Comparison of ENCODE assay signal across 24 mouse cellular contexts in genomic region chr11:121039302-121039701, GRCm38 (mm10). TPM values are rescaled to one million over a fixed set of nuclear protein-coding genes. Genes with fewer than 3 reads are reported as not detected.
DNase-seq lines count a peak whose midpoint lies in the region; ATAC-seq and TF ChIP-seq lines count a peak whose summit lies in the region.
"Had no signal": no experiment of that assay in that cellular context is flagged by ENCODE, and none has a peak within 500 bp of the region (broad histone marks: within the 10 kb centered on the region; RNA-seq: fewer than 3 reads in every experiment).

TSS of gene Cd7 (minus strand) at chr11:121039418.

- H3K27ac ChIP-seq in spleen, adult 2 months (ENCODE audit: insufficient read depth, low read length) = peak within 1 kb of the TSS; percentile 81
- H3K27ac ChIP-seq in hindbrain, embryonic 13.5 days = no peak within 1 kb of the TSS
- H3K27ac ChIP-seq: embryonic facial prominence, embryonic 13.5 days; forebrain, embryonic 10.5 days; heart, adult 2 months; layer of hippocampus, adult 2 months; liver, embryonic 12.5 days; midbrain, embryonic 12.5 days had no signal

- no peaks in the 10 kb centered on the region for H3K9me3 ChIP-seq in hindbrain, embryonic 13.5 days
- H3K9me3 ChIP-seq: embryonic facial prominence, embryonic 13.5 days; forebrain, embryonic 10.5 days; liver, embryonic 12.5 days; midbrain, embryonic 12.5 days had no signal

- no peak within 1 kb of the TSS for H3K4me2 ChIP-seq in hindbrain, embryonic 13.5 days
- H3K4me2 ChIP-seq: embryonic facial prominence, embryonic 13.5 days; liver, embryonic 12.5 days; midbrain, embryonic 12.5 days had no signal

- intact Hi-C loops in gastrocnemius, postnatal 14 days (cut with DNase I; ENCODE audit: low total_unique reads) = no loop called here

- H3K9ac ChIP-seq in hindbrain, embryonic 13.5 days = no peak within 1 kb of the TSS
- H3K9ac ChIP-seq: embryonic facial prominence, embryonic 13.5 days; liver, embryonic 12.5 days; midbrain, embryonic 12.5 days had no signal

- peak within 1 kb of the TSS; percentile 38; the same call in 1 of the 2 replicates for H3K4me3 ChIP-seq in spleen, adult 2 months (ENCODE audit: extremely low read depth, insufficient read depth, insufficient read length)
- H3K4me3 ChIP-seq in hindbrain, embryonic 13.5 days = no peak within 1 kb of the TSS
- H3K4me3 ChIP-seq: embryonic facial prominence, embryonic 13.5 days; forebrain, embryonic 10.5 days; heart, adult 2 months; layer of hippocampus, adult 2 months; liver, embryonic 12.5 days; midbrain, embryonic 12.5 days had no signal

- H3K36me3 ChIP-seq in spleen, adult 2 months (ENCODE audit: control insufficient read depth, insufficient read depth, low read length) = no peaks in the 10 kb centered on the region
- no peaks in the 10 kb centered on the region for H3K36me3 ChIP-seq in hindbrain, embryonic 13.5 days
- H3K36me3 ChIP-seq: embryonic facial prominence, embryonic 13.5 days; forebrain, embryonic 10.5 days; liver, embryonic 12.5 days; midbrain, embryonic 12.5 days had no signal

- no peak; the same call in 1 of the 2 replicates for TF ChIP-seq POLR2A in spleen, adult 2 months (IDR thresholded peaks at IDR 0.05; ENCODE audit: low read depth, low read length)

- 19% methylated on average over 5 of the region's 5 CpGs for WGBS in spleen, adult 2 months
- 74% methylated on average over 5 of the region's 5 CpGs for WGBS in hindbrain, embryonic 13.5 days

- no peak for DNase-seq in spleen, adult 2 months (ENCODE audit: low read depth in 1 of 2, low spot score in 2 of 2)
- DNase-seq in spleen, postnatal 10 days (ENCODE audit: low spot score in 2 of 2) = no peak
- DNase-seq in naive thymus-derived CD4-positive, alpha-beta T cell, adult 2 months (ENCODE audit: low read depth) = peak; percentile 70
- no peak for DNase-seq in layer of hippocampus, postnatal 14 days (ENCODE audit: low spot score in 2 of 2)
- no peak for DNase-seq in spleen, postnatal 14 days (ENCODE audit: low spot score in 2 of 2)
- DNase-seq in gastrocnemius, postnatal 14 days = no peak
- DNase-seq: adrenal gland, postnatal 14 days; cerebellum, postnatal 36 days; heart, adult 2 months; left cerebral cortex, postnatal 4 days had no signal

- no peaks in the 10 kb centered on the region for H3K4me1 ChIP-seq in spleen, adult 2 months (ENCODE audit: control insufficient read depth, insufficient read depth, insufficient read length)
- no peaks in the 10 kb centered on the region for H3K4me1 ChIP-seq in hindbrain, embryonic 13.5 days (replicated peaks)
- H3K4me1 ChIP-seq: embryonic facial prominence, embryonic 13.5 days; forebrain, embryonic 10.5 days; liver, embryonic 12.5 days; midbrain, embryonic 12.5 days had no signal

- peak; percentile 31; the same call in 1 of the 2 replicates for ATAC-seq in common myeloid progenitor, adult 5-6 weeks (replicated peaks; ENCODE audit: low read depth, poor library complexity, severe bottlenecking)
- ATAC-seq in hindbrain, embryonic 13.5 days (ENCODE audit: low FRiP score) = no peak
- ATAC-seq: hindbrain, embryonic 16.5 days; liver, embryonic 12.5 days; lung, postnatal 0 days; Patski had no signal

- H3K27me3 ChIP-seq in spleen, adult 2 months (ENCODE audit: control insufficient read depth, insufficient read depth, low read length) = no peaks in the 10 kb centered on the region
- H3K27me3 ChIP-seq in hindbrain, embryonic 13.5 days = peaks cover 18% of the 10 kb centered on the region; the same call in 1 of the 2 replicates
- H3K27me3 ChIP-seq: midbrain, embryonic 12.5 days had no signal

- no peak for TF ChIP-seq CTCF in spleen, adult 2 months (IDR thresholded peaks at IDR 0.05; ENCODE audit: extremely low read depth, insufficient read depth, insufficient read length, insufficient replicate concordance)

RNA-seq across cellular contexts. Expression of gene Cd7, which starts in this region (rescaled TPM):
- 63.0 and 79.5 TPM in 2 replicates for polyA plus RNA-seq in spleen, adult 2 months (2012; rRNA removed)
- 1.1 and 3.1 TPM in 2 replicates for total RNA-seq in common myeloid progenitor, adult 5-6 weeks (2017)
- polyA plus RNA-seq in hindbrain, embryonic 13.5 days (2015; fragmentation: Nextera tagmentation; extraction: Ambion mirVana) = not detected in 2 replicates
- not detected for total RNA-seq in layer of hippocampus, postnatal 14 days (2021)
- total RNA-seq in gastrocnemius, postnatal 14 days (2021) = not detected
- total RNA-seq: layer of hippocampus, adult 2 months; left cerebral cortex, postnatal 4 days had no signal
- polyA plus RNA-seq: C2C12; forebrain, embryonic 10.5 days; heart, postnatal 0 days; hindbrain, embryonic 16.5 days; kidney, embryonic 14.5 days; midbrain, embryonic 12.5 days; neural tube, embryonic 11.5 days; Patski had no signal

Comparison
In these comparisons a context has a peak if more than half of its experiments do, and no peak if none do; other contexts are left out.
1. RNA of gene Cd7 (polyA plus RNA-seq): 63.0 to 79.5 TPM in spleen, adult 2 months; not detected in hindbrain, embryonic 13.5 days; every median in the first group is over 10 times any median in the second.